Mouse (Mus musculus) C2C12 (cell line): ENCODE results near the gene Sympk. TPM values are rescaled to one million over a fixed set of nuclear protein-coding genes. Genes with fewer than 3 reads are reported as not detected.

Experiments
- H3K27me3 ChIP-seq: one replicate; pipeline ENCODE4 v1.6.1; 2011; ENCODE audit not compliant: control insufficient read depth, insufficient read depth, insufficient read length
- H3K36me3 ChIP-seq: one replicate; pipeline ENCODE4 v1.6.1; 2011; ENCODE audit not compliant: control insufficient read depth, insufficient read depth
- H3K4me3 ChIP-seq: one replicate; pipeline ENCODE4 v1.5.1; 2011; ENCODE audit warnings: mild to moderate bottlenecking, control low read depth; ENCODE audit not compliant: poor library complexity, insufficient read depth, severe bottlenecking
- H3K79me2 ChIP-seq: one replicate; pipeline ENCODE4 v1.6.1; 2011; ENCODE audit not compliant: control insufficient read depth, insufficient read depth
- H3K79me3 ChIP-seq: one replicate; pipeline ENCODE4 v1.6.1; 2011; ENCODE audit warnings: low read depth, control low read depth
- H3ac ChIP-seq: one replicate; pipeline ENCODE3; 2011; ENCODE audit warnings: low read depth; ENCODE audit not compliant: control insufficient read depth, insufficient read length
- CEBPB ChIP-seq: IDR thresholded peaks from one replicate; pipeline ENCODE4 v1.6.1; 2011; ENCODE audit warnings: low read depth, mild to moderate bottlenecking, control low read depth, moderate library complexity
- CTCF ChIP-seq: IDR thresholded peaks from one replicate; pipeline ENCODE4 v1.5.1; 2011; ENCODE audit not compliant: control insufficient read depth, insufficient read depth, insufficient read length
- FOSL1 ChIP-seq: IDR thresholded peaks from one replicate; pipeline ENCODE4 v1.8.0; 2011; ENCODE audit warnings: mild to moderate bottlenecking, low read length; ENCODE audit not compliant: poor library complexity, insufficient read depth, severe bottlenecking
- MAX ChIP-seq: IDR thresholded peaks from one replicate; pipeline ENCODE4 v1.6.1; 2011; ENCODE audit warnings: mild to moderate bottlenecking, control low read depth
- MYOD1 ChIP-seq: IDR thresholded peaks from one replicate; pipeline ENCODE4 v1.6.1; 2011; ENCODE audit warnings: low read depth; ENCODE audit not compliant: control insufficient read depth, insufficient read length
- MYOG ChIP-seq: IDR thresholded peaks from one replicate; pipeline ENCODE4 v1.6.1; 2011; ENCODE audit not compliant: control insufficient read depth, insufficient read length; ENCODE audit errors: extremely low read depth
- USF1 ChIP-seq: IDR thresholded peaks from one replicate; pipeline ENCODE4 v1.6.1; 2011; ENCODE audit warnings: low read depth, mild to moderate bottlenecking, control low read depth, moderate library complexity
- polyA plus RNA-seq: library from polyadenylated mRNA; unstranded; fragments of >200 nt; fragmentation: generic; extraction: Trizol; gene quantifications from one replicate; pipeline ENCODE4 v1.2.1, GENCODE M21; 2012; ENCODE audit warnings: missing spikeins

Gene Sympk
- polyA plus RNA-seq, 1 experiment = 84.8 TPM

DNA sequence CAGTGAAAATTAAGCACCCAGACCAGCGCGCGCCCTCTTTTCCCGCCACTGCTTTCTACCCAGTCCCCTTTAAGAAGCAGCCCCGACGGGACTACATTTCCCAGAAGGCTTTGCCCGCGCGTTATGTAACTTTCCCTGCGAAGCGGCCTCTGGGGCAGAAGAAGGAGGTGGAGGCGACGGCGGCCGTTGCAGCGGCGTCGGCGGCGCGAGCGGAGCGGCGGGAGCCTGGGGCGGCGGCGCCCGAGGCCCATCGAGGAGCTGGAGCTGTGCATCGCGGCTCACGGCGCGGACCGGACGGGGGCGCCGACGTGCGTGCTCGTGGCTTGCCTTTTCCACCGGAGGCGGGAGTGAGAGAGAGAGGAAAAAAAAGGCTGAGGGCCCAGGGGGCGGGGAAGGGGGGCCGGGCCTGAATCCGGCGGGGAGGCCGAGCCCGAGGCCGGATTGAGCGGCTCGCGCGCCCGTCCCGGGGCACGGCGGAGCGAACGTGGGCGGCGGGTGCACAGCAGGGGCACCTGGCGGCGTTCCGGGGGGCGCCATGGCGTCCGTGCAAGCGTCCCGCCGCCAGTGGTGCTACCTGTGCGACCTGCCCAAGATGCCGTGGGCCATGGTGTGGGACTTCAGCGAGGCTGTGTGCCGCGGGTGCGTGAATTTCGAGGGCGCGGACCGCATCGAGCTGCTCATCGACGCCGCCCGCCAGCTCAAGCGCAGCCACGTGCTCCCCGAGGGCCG is 20.1 kb upstream of the Sympk start, which contains the start of gene Irf2bp1:
Gene Irf2bp1 (plus strand): TSS at position 143 of the 729 bp plus-strand sequence.
- TF ChIP-seq CTCF (no peak), MAX (peak; percentile 58)
- Histone ChIP-seq H3ac (peak within 1 kb of the TSS; percentile 97), H3K79me2 (peaks cover 33% of the 10 kb centered on the region), H3K4me3 (peak within 1 kb of the TSS; percentile 45), H3K36me3 (peaks cover 4% of the 10 kb centered on the region), H3K79me3 (peaks cover 18% of the 10 kb centered on the region), H3K27me3 (no peaks in the 10 kb centered on the region)

DNA sequence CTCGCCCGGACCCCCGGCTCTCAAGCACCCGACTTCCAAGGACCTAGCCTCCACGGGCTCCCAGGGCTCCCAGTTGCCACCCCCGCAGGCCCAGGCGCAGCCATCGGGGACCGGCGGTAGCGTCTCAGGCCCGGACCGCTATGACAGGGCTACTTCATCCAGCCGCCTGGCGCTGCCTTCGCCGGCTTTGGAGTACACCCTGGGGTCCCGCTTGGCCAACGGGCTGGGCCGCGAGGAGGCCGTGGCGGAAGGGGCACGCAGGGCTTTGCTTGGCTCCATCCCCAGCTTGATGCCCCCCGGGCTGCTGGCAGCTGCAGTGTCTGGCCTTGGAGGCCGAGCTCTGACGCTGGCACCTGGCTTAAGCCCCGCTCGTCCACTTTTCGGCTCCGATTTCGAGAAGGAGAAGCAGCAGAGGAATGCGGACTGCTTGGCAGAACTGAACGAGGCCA is 19.5 kb upstream of the Sympk start:
- Histone ChIP-seq H3ac (peak overlapping the region; percentile 97), H3K79me2 (peaks cover 33% of the 10 kb centered on the region), H3K36me3 (peaks cover 4% of the 10 kb centered on the region), H3K79me3 (peaks cover 18% of the 10 kb centered on the region), H3K27me3 (no peaks in the 10 kb centered on the region), H3K4me3 (peak overlapping the region; percentile 45)
- no peak for TF ChIP-seq CTCF
- no peak for TF ChIP-seq MYOD1
- no peak for TF ChIP-seq MAX
- TF ChIP-seq CEBPB = no peak
- no peak for TF ChIP-seq USF1
- TF ChIP-seq MYOG = no peak
- no peak for TF ChIP-seq FOSL1

DNA sequence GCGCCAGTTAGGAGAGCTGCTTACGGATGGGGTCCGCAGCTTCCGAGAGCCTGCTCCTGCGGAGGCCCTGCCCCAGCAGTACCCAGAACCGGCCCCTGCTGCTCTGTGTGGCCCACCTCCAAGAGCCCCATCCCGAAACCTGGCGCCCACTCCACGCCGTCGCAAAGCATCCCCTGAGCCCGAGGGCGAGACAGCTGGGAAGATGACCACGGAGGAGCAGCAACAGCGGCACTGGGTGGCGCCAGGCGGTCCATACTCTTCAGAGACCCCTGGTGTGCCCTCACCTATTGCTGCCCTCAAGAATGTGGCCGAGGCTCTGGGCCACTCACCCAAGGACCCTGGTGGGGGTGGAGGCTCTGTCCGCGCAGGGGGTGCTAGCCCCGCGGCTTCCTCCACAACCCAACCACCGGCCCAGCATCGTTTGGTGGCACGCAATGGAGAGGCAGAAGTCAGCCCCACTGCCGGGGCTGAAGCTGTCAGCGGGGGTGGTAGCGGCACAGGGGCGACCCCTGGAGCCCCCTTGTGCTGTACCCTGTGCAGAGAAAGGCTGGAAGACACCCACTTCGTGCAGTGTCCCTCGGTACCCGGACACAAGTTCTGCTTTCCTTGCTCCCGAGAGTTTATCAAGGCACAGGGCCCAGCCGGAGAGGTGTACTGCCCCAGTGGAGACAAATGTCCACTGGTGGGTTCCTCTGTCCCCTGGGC is 18.6 kb upstream of the Sympk start:
- peaks cover 33% of the 10 kb centered on the region for H3K79me2 ChIP-seq
- TF ChIP-seq USF1 (no peak), MAX (no peak), CTCF (no peak), CEBPB (no peak), FOSL1 (no peak), MYOD1 (no peak), MYOG (no peak)
- H3K79me3 ChIP-seq = peaks cover 18% of the 10 kb centered on the region
- no peak overlapping the region for H3K4me3 ChIP-seq
- peaks cover 4% of the 10 kb centered on the region for H3K36me3 ChIP-seq
- H3K27me3 ChIP-seq = no peaks in the 10 kb centered on the region
- H3ac ChIP-seq = peak overlapping the region; percentile 97

DNA sequence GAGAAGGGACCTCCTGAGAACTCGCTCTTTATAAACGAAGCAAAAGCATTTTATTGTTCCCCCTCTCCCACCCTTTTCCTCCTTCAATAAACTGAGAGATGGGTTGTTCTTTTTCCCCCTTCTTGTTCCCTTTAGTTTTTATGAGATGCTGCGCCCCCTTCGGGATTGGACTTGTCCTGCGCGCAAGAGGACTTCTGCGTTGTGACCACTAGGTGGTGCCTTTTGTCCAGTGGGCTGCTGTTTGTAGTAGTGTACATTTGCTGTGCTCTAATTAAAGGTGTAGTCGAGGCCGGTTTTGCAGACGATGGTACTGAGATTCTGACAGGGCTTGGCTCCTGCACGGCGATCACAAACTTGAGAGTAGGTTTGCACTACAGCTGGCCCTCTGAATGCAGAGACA is 17.7 kb upstream of the Sympk start:
- no peak for TF ChIP-seq MAX
- no peak for TF ChIP-seq MYOD1
- TF ChIP-seq CEBPB = no peak
- no peak for TF ChIP-seq MYOG
- no peak for TF ChIP-seq USF1
- no peak for TF ChIP-seq FOSL1
- peak; percentile 95 for TF ChIP-seq CTCF
- H3K27me3 ChIP-seq = no peaks in the 10 kb centered on the region
- no peak overlapping the region for H3K4me3 ChIP-seq
- H3K79me2 ChIP-seq = peaks cover 33% of the 10 kb centered on the region
- peaks cover 4% of the 10 kb centered on the region for H3K36me3 ChIP-seq
- no peak overlapping the region for H3ac ChIP-seq
- H3K79me3 ChIP-seq = peaks cover 18% of the 10 kb centered on the region

DNA sequence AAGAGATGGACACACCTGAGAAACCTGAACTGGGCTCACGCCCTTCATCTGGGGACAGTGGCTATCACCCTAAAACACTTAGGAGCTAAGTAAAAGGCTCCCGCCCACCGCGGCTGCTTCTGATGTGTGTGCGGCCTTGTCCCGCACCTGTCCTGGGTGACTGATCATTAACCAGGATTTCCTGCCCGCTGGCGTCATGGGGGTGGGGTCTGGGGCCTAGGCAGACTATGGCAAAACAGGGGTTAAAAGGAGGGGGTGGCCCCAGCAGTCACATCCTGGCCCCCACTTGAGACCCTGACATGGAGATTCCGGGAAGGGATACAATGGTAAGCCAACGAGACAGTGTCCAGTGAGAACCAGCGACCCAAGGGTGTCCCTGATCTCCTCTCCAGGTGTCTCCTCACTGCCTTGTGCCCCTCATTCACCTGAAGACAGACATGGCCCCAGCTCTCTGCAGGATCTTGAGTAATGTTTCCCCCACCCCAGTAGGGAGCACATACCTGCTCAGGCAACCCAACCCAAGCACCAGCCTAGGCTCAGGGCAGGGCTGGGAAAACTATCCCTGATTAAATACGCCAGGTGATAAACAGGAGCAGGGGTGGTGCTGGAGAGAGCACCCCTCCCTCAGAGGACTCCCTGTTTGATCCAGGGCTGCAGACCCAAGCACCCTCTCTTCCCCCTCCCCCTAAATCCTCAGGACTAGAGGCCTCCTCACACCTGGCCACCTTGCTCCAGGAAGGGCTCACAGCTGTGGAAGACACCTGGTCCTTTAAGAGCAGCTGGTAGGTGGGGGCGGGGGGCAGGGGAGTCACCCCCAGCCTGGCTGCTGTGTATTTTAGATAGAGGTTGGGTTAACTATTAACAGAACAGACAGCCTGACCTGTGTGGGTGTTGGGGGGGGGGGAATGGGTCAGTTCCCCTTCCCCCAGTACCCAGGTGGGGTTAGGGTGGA is 16.9 kb upstream of the Sympk start:
- H3K27me3 ChIP-seq = no peaks in the 10 kb centered on the region
- H3K4me3 ChIP-seq = no peak overlapping the region
- peaks cover 18% of the 10 kb centered on the region for H3K79me3 ChIP-seq
- H3K36me3 ChIP-seq = peaks cover 4% of the 10 kb centered on the region
- no peak overlapping the region for H3ac ChIP-seq
- peaks cover 33% of the 10 kb centered on the region for H3K79me2 ChIP-seq
- TF ChIP-seq CTCF (no peak), USF1 (no peak), CEBPB (no peak), MYOG (no peak), FOSL1 (no peak), MYOD1 (no peak), MAX (no peak)
